Mouse (Mus musculus): ENCODE results near the gene Gm4922. TPM values are rescaled to one million over a fixed set of nuclear protein-coding genes. Genes with fewer than 3 reads are reported as not detected.

Gene Gm4922
- not detected in 2 replicates for polyA plus RNA-seq (2012; ENCODE audit: low replicate concordance)

DNA sequence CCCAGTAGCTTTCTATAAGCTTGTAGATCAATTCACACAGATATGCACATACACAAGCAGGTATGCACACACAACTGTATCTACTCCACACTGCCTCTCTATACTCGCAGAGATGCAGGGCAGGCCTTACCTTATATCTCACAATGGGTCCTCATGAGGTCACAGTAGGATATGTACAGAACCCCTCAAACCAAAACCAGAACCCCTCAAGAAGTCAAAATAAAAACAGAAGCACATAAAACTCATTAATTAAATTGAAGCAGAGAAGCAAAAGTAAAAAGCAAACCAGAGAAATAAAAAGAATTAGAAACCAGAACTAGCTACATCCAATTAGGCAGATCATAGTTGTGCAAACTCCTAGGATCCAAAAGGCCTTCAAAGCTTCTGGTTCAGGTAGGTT, at the start of gene Gm4922:
TSS of gene Gm4922 (minus strand) at position 101 of the 400 bp plus-strand sequence.

DNA sequence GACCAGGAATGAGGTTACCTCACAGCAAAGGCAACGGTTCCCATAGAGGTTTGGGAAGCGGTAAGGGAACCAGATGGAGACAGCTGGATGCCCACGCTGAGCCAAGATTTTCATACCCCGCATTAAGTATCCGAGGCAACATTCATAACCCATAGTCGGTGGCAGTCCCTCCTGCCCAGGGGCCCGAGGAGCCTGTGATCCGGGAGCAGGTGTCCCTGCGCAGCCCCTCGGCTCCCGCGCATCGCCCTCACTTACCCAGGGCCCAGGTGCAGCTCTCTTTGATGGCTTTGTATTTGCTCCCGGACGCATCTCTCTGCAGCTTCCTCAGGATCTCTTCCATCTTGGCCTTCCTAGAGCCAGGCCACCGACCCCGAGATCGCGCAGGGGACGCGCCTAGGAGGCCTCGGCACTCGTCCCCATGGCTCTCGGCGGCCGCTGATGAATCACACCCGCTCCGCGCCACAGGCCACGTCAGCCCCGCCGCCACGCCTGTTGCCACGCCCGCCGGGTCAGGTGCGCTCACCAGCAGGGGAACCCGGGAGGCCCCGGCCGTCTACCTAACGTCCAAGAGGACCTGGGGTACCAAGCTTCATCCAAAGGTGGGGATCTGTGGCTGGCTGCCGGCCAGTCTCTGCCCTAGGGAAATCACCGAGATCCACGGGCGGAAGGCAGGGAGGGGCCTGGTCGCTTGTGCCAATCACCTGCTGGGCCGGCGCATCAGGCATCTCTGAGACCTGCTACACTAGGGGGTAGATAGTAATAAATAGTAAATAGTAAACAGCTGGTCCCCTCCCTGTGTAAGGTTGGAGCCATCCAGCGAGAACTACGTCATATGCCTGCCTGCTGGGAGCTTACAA, 43.1 kb downstream of the Gm4922 start, which contains the start of gene Arfgef3:
TSS of gene Arfgef3 (minus strand) at position 664 of the 857 bp plus-strand sequence.

Other genes starting within 250 kb of the Gm4922 start
- gene Hebp2, start 240.7 kb downstream of the Gm4922 start, polyA plus RNA-seq (2012; ENCODE audit: low replicate concordance) = 0.32 TPM in 1 of 2 replicates, not detected in the other
- gene Arfgef3, start 42.8 kb downstream of the Gm4922 start, polyA plus RNA-seq (2012; ENCODE audit: low replicate concordance) = 0.01 and 0.09 TPM in 2 replicates
- 0.20 and 0.23 TPM in 2 replicates for gene Perp, start 58.2 kb upstream of the Gm4922 start, polyA plus RNA-seq (2012; ENCODE audit: low replicate concordance)
- gene Tnfaip3, start 228.9 kb upstream of the Gm4922 start, polyA plus RNA-seq (2012; ENCODE audit: low replicate concordance) = 3.2 and 3.6 TPM in 2 replicates

All from leukemia stem cell, adult 10-12 weeks (primary cell).